Mouse (Mus musculus): ENCODE results near the gene Olfr183.

Olfr183 gene

GRCm38 (mm10) chr16:58995057-58995456 lies at the start of gene Olfr183:
Gene Olfr183, plus strand, starts transcription at chr16:58995357.
- TF ChIP-seq GATA4 (IDR thresholded peaks at IDR 0.05; ENCODE audit: insufficient replicate concordance, low read length) = no peak

- no peak for TF ChIP-seq GATA4 (IDR thresholded peaks at IDR 0.05; ENCODE audit: insufficient replicate concordance, low read length)
Measured at GRCm38 (mm10) chr16:59007146-59007545, 12.0 kb downstream of the Olfr183 start.

GRCm38 (mm10) chr16:59013357-59014018 lies 18.3 kb downstream of the Olfr183 start:
- no peak for TF ChIP-seq GATA4 (IDR thresholded peaks at IDR 0.05; ENCODE audit: insufficient replicate concordance, low read length)

GRCm38 (mm10) chr16:59030191-59030590 lies 35.0 kb downstream of the Olfr183 start, which contains the start of gene Olfr186:
Gene Olfr186, minus strand, starts transcription at chr16:59030291.
- no peak for TF ChIP-seq GATA4 (IDR thresholded peaks at IDR 0.05; ENCODE audit: insufficient replicate concordance, low read length)

GRCm38 (mm10) chr16:59039710-59040109 lies 44.6 kb downstream of the Olfr183 start, which contains the start of gene Olfr187:
Gene Olfr187, minus strand, starts transcription at chr16:59039767.
- TF ChIP-seq GATA4 (IDR thresholded peaks at IDR 0.05; ENCODE audit: insufficient replicate concordance, low read length) = no peak

- no peak for TF ChIP-seq GATA4 (IDR thresholded peaks at IDR 0.05; ENCODE audit: insufficient replicate concordance, low read length)
Measured at GRCm38 (mm10) chr16:59045835-59046234, 50.7 kb downstream of the Olfr183 start.

- TF ChIP-seq GATA4 (IDR thresholded peaks at IDR 0.05; ENCODE audit: insufficient replicate concordance, low read length) = no peak
Measured at GRCm38 (mm10) chr16:59047579-59047978, 52.4 kb downstream of the Olfr183 start.

- TF ChIP-seq GATA4 (IDR thresholded peaks at IDR 0.05; ENCODE audit: insufficient replicate concordance, low read length) = no peak
Measured at GRCm38 (mm10) chr16:59048860-59049259, 53.7 kb downstream of the Olfr183 start.
